Mouse (Mus musculus): Measurements from ENCODE around the gene Akap7. TPM values are rescaled to one million over a fixed set of nuclear protein-coding genes. Genes with fewer than 3 reads are reported as not detected.

Akap7 gene
- total and polyA plus RNA-seq, 2 experiments: 2.1 to 11.8 TPM

DNA sequence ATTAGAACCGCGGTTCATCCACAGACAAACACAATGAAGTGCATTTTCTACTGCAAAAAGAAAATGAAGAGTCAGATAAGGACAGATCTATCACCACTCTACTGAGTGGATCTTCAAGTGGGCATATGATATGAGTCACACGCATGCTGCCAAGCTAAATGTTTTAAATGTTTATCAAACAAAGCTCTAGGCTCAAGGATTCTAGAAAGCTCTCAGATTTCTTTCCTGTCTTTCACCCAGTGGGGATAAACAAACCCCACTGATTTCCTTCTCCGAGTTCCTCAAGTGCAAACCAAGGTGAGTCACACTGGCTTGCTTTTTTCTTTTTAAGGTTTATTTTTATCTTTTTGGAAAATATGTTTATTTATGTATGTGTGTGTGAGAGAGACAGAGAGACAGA, 94.0 kb downstream of the Akap7 start:
- 83% methylated on average over 4 of the region's 4 CpGs for WGBS
- Histone ChIP-seq H3K4me3 (ENCODE audit: insufficient read depth, low read depth, low read length) (no peak overlapping the region), H3K36me3 (ENCODE audit: control insufficient read depth, insufficient read depth, low read length) (no peaks in the 10 kb centered on the region), H3K27me3 (ENCODE audit: control insufficient read depth, insufficient read depth, low read length) (no peaks in the 10 kb centered on the region), H3K4me1 (ENCODE audit: control insufficient read depth, insufficient read depth, low read length) (no peaks in the 10 kb centered on the region), H3K9ac (ENCODE audit: low read depth, low read length) (no peak overlapping the region), H3K79me2 (ENCODE audit: control insufficient read depth, insufficient read depth, low read length) (no peaks in the 10 kb centered on the region), H3K27ac (replicated peaks; ENCODE audit: insufficient read depth, low read depth, low read length) (no peak overlapping the region)
- DNase-seq (ENCODE audit: extremely low read depth, low read depth, low spot score): no peak
- TF ChIP-seq CTCF (IDR thresholded peaks at IDR 0.05; ENCODE audit: low read depth, low read length) (no peak), POLR2A (IDR thresholded peaks at IDR 0.05; ENCODE audit: extremely low read depth, insufficient read depth, low read length) (no peak)

GRCm38 (mm10) chr10:25208619-25209018, 99.1 kb downstream of the Akap7 start:
- no peak for DNase-seq (ENCODE audit: extremely low read depth, low read depth, low spot score)
- TF ChIP-seq POLR2A (IDR thresholded peaks at IDR 0.05; ENCODE audit: extremely low read depth, insufficient read depth, low read length) (no peak), CTCF (IDR thresholded peaks at IDR 0.05; ENCODE audit: low read depth, low read length) (no peak)
- Histone ChIP-seq H3K79me2 (ENCODE audit: control insufficient read depth, insufficient read depth, low read length) (no peaks in the 10 kb centered on the region), H3K9ac (ENCODE audit: low read depth, low read length) (no peak overlapping the region), H3K4me3 (ENCODE audit: insufficient read depth, low read depth, low read length) (no peak overlapping the region), H3K27me3 (ENCODE audit: control insufficient read depth, insufficient read depth, low read length) (no peaks in the 10 kb centered on the region), H3K27ac (replicated peaks; ENCODE audit: insufficient read depth, low read depth, low read length) (no peak overlapping the region), H3K4me1 (ENCODE audit: control insufficient read depth, insufficient read depth, low read length) (no peaks in the 10 kb centered on the region), H3K36me3 (ENCODE audit: control insufficient read depth, insufficient read depth, low read length) (no peaks in the 10 kb centered on the region)
- WGBS: 86% methylated on average over 7 of the region's 7 CpGs

- 69% methylated on average over 6 of the region's 6 CpGs for WGBS
- Histone ChIP-seq H3K27ac (replicated peaks; ENCODE audit: insufficient read depth, low read depth, low read length) (no peak overlapping the region), H3K4me3 (ENCODE audit: insufficient read depth, low read depth, low read length) (no peak overlapping the region), H3K79me2 (ENCODE audit: control insufficient read depth, insufficient read depth, low read length) (no peaks in the 10 kb centered on the region), H3K4me1 (ENCODE audit: control insufficient read depth, insufficient read depth, low read length) (no peaks in the 10 kb centered on the region), H3K36me3 (ENCODE audit: control insufficient read depth, insufficient read depth, low read length) (no peaks in the 10 kb centered on the region), H3K9ac (ENCODE audit: low read depth, low read length) (no peak overlapping the region), H3K27me3 (ENCODE audit: control insufficient read depth, insufficient read depth, low read length) (no peaks in the 10 kb centered on the region)
- DNase-seq (ENCODE audit: extremely low read depth, low read depth, low spot score): no peak
- TF ChIP-seq CTCF (IDR thresholded peaks at IDR 0.05; ENCODE audit: low read depth, low read length) (no peak), POLR2A (IDR thresholded peaks at IDR 0.05; ENCODE audit: extremely low read depth, insufficient read depth, low read length) (no peak)
These were observed 99.8 kb downstream of the Akap7 start for GRCm38 (mm10) chr10:25207866-25208265.

- DNase-seq (ENCODE audit: extremely low read depth, low read depth, low spot score): no peak
- TF ChIP-seq CTCF (IDR thresholded peaks at IDR 0.05; ENCODE audit: low read depth, low read length) (no peak), POLR2A (IDR thresholded peaks at IDR 0.05; ENCODE audit: extremely low read depth, insufficient read depth, low read length) (no peak)
- Histone ChIP-seq H3K4me1 (ENCODE audit: control insufficient read depth, insufficient read depth, low read length) (no peaks in the 10 kb centered on the region), H3K4me3 (ENCODE audit: insufficient read depth, low read depth, low read length) (no peak overlapping the region), H3K27ac (replicated peaks; ENCODE audit: insufficient read depth, low read depth, low read length) (no peak overlapping the region), H3K79me2 (ENCODE audit: control insufficient read depth, insufficient read depth, low read length) (no peaks in the 10 kb centered on the region), H3K27me3 (ENCODE audit: control insufficient read depth, insufficient read depth, low read length) (no peaks in the 10 kb centered on the region), H3K9ac (ENCODE audit: low read depth, low read length) (no peak overlapping the region), H3K36me3 (ENCODE audit: control insufficient read depth, insufficient read depth, low read length) (no peaks in the 10 kb centered on the region)
- 93% methylated on average over 7 of the region's 7 CpGs for WGBS
These were observed 107.0 kb downstream of the Akap7 start for GRCm38 (mm10) chr10:25200691-25201090.

- TF ChIP-seq CTCF (IDR thresholded peaks at IDR 0.05; ENCODE audit: low read depth, low read length): no peak
- no peak for TF ChIP-seq POLR2A (IDR thresholded peaks at IDR 0.05; ENCODE audit: extremely low read depth, insufficient read depth, low read length)
- Histone ChIP-seq H3K36me3 (ENCODE audit: control insufficient read depth, insufficient read depth, low read length) (no peaks in the 10 kb centered on the region), H3K27me3 (ENCODE audit: control insufficient read depth, insufficient read depth, low read length) (no peaks in the 10 kb centered on the region), H3K27ac (replicated peaks; ENCODE audit: insufficient read depth, low read depth, low read length) (no peak overlapping the region), H3K79me2 (ENCODE audit: control insufficient read depth, insufficient read depth, low read length) (no peaks in the 10 kb centered on the region), H3K9ac (ENCODE audit: low read depth, low read length) (peak overlapping the region; percentile 38), H3K4me1 (ENCODE audit: control insufficient read depth, insufficient read depth, low read length) (no peaks in the 10 kb centered on the region), H3K4me3 (ENCODE audit: insufficient read depth, low read depth, low read length) (peak overlapping the region; percentile 25; the same call in 1 of the 2 replicates)
- DNase-seq (ENCODE audit: extremely low read depth, low read depth, low spot score): peak; percentile 3
- 22% methylated on average over 32 of the region's 32 CpGs for WGBS
These were observed 107.9 kb downstream of the Akap7 start for GRCm38 (mm10) chr10:25199510-25200353.

GRCm38 (mm10) chr10:25198575-25198974, 109.1 kb downstream of the Akap7 start:
- TF ChIP-seq CTCF (IDR thresholded peaks at IDR 0.05; ENCODE audit: low read depth, low read length) (no peak), POLR2A (IDR thresholded peaks at IDR 0.05; ENCODE audit: extremely low read depth, insufficient read depth, low read length) (no peak)
- Histone ChIP-seq H3K27ac (replicated peaks; ENCODE audit: insufficient read depth, low read depth, low read length) (no peak overlapping the region), H3K79me2 (ENCODE audit: control insufficient read depth, insufficient read depth, low read length) (no peaks in the 10 kb centered on the region), H3K27me3 (ENCODE audit: control insufficient read depth, insufficient read depth, low read length) (no peaks in the 10 kb centered on the region), H3K4me3 (ENCODE audit: insufficient read depth, low read depth, low read length) (no peak overlapping the region), H3K9ac (ENCODE audit: low read depth, low read length) (no peak overlapping the region), H3K36me3 (ENCODE audit: control insufficient read depth, insufficient read depth, low read length) (no peaks in the 10 kb centered on the region), H3K4me1 (ENCODE audit: control insufficient read depth, insufficient read depth, low read length) (no peaks in the 10 kb centered on the region)
- no peak for DNase-seq (ENCODE audit: extremely low read depth, low read depth, low spot score)
- WGBS: 79% methylated on average over 12 of the region's 12 CpGs

Data from liver, adult 2 months (tissue).